Mouse (Mus musculus) limb, embryonic 15.5 days (tissue): Measurements from ENCODE around the gene Accs. TPM values are rescaled to one million over a fixed set of nuclear protein-coding genes. Genes with fewer than 3 reads are reported as not detected.

ENCODE experiments used
- ATAC-seq: fragments of 200-750 bp; cut with Nextera tagmentation; 2 replicates; pipeline ENCODE4 v1.8.0; 2017; ENCODE audit warnings: low read depth, moderate TSS enrichment; ENCODE audit not compliant: insufficient number of reproducible peaks, low FRiP score, low TSS enrichment
- H3K27ac ChIP-seq: fragments of 300-500 bp; sonication (generic); 2 replicates; pipeline ENCODE4 v1.5.1; 2015; ENCODE audit warnings: moderate library complexity, mild to moderate bottlenecking, inconsistent platforms
- H3K27me3 ChIP-seq: fragments of 300-500 bp; sonication (generic); 2 replicates; pipeline ENCODE4 v1.6.1; 2015; ENCODE audit warnings: inconsistent platforms
- H3K36me3 ChIP-seq: fragments of 300-500 bp; sonication (generic); 2 replicates; pipeline ENCODE4 v1.6.1; 2015; ENCODE audit warnings: inconsistent platforms
- H3K4me1 ChIP-seq: fragments of 300-500 bp; sonication (generic); 2 replicates; pipeline ENCODE4 v1.6.1; 2015; ENCODE audit warnings: inconsistent platforms
- H3K4me2 ChIP-seq: fragments of 300-500 bp; sonication (generic); 2 replicates; pipeline ENCODE4 v1.6.1; 2015; ENCODE audit warnings: mild to moderate bottlenecking, inconsistent platforms
- H3K4me3 ChIP-seq: fragments of 300-500 bp; sonication (generic); 2 replicates; pipeline ENCODE4 v1.5.1; 2015; ENCODE audit warnings: mild to moderate bottlenecking, inconsistent platforms
- H3K9ac ChIP-seq: fragments of 300-500 bp; sonication (generic); 2 replicates; pipeline ENCODE4 v1.6.1; 2015; ENCODE audit warnings: inconsistent platforms
- H3K9me3 ChIP-seq: fragments of 300-500 bp; sonication (generic); 2 replicates; pipeline ENCODE4 v1.6.1; 2016; ENCODE audit warnings: inconsistent platforms
- WGBS: fragments of 180-500 bp; shearing (Covaris S2); methylation state at CpG from one replicate; pipeline ENCODE4 v1.1.7; 2015; 5-methylcytosine and 5-hydroxymethylcytosine counted together
- polyA plus RNA-seq: library from polyadenylated mRNA; unstranded; fragments of >200 nt; fragmentation: Nextera tagmentation; extraction: Ambion mirVana; gene quantifications from 2 replicates; pipeline ENCODE4 v1.2.1, GENCODE M21; 2015

Gene Accs
- polyA plus RNA-seq, 1 experiment from 2014 or later: 7.8 TPM

DNA sequence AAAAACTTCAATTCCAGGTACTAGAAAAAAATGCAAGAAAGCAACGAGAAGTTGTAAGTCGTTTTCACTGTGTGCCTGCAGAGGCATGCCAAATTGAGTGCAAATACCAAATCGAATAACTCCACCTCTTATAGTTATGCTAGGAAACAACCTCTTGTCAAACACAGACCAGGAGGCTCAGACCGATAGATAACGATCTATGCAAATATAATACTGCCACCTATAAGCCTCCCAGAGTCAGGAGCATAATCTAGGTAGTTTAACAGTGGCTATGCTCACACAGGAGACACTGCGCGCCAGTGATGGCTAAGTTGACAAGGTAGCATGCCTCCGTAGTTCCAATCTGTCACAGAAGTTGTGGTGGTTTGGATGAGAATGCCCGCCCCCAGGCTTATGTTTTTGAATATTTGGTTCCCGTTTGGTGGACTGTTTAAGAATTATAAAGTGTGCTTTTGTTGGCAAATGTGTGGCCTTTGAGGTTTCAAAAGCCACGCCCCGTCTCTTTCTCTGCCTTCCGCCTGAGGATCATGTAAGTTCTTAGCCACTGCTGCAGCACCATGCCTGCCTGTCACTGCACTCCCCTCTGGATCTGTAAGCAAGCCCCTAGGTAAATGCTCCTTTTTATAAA lies 688 bp upstream of the Accs start:
- no peak for ATAC-seq
- 32% methylated on average over 13 of the region's 13 CpGs for WGBS
- H3K4me3 ChIP-seq: peak overlapping the region; percentile 54

DNA sequence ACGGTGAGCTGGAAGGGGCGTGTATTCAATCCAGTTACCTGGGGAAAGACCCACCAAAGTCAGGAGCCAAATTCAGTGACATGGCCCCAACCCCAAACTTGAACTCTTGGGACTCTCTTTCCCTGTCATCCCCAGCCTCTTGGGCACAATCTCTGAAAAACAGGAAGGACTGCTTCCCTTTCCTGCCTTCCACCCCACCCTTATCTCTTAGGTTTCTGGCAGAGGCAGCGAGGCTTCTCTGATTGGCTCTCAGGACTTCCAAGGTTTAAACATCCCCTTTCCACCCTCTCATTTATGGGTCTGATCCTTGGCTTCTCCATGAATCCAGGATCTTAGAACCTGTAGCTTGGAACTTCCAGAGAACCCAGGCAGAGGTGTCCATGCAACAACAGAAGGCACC lies 8.4 kb downstream of the Accs start:
- H3K36me3 ChIP-seq: peaks cover 54% of the 10 kb centered on the region
- no peak overlapping the region for H3K27ac ChIP-seq
- no peak overlapping the region for H3K4me3 ChIP-seq
- no peaks in the 10 kb centered on the region for H3K9me3 ChIP-seq
- 98% methylated on average over 3 of the region's 3 CpGs for WGBS
- no peaks in the 10 kb centered on the region for H3K4me1 ChIP-seq
- no peaks in the 10 kb centered on the region for H3K27me3 ChIP-seq
- no peak overlapping the region for H3K9ac ChIP-seq
- H3K4me2 ChIP-seq: no peak overlapping the region
- no peak for ATAC-seq

More for the DNA sequence above, 688 bp upstream of the Accs start:
- no peaks in the 10 kb centered on the region for H3K27me3 ChIP-seq
- H3K4me2 ChIP-seq: peak overlapping the region; percentile 61; the same call in 1 of the 2 replicates
- peaks cover 13% of the 10 kb centered on the region for H3K4me1 ChIP-seq
- H3K9ac ChIP-seq: no peak overlapping the region
- no peak overlapping the region for H3K27ac ChIP-seq
- H3K36me3 ChIP-seq: peaks cover 3% of the 10 kb centered on the region
- H3K9me3 ChIP-seq: no peaks in the 10 kb centered on the region

DNA sequence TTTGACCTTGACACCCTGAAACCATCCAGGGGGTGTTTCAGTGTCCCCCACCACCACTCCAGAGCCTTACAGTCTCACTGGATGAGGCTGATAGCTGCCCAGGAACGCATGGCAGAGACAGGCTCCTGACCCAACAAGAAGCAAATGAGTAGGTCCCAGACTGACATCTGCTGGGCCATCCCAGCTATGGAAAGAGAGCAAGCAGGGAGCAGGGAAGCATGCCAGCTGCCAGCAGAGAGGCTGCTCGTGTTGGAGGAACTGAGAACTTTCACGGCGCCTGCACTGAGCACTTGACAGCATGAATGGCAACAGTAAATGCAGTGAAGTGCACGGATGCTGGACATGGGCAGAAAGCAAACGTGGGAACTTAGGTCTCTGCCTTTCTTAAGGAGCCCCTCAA lies 9.6 kb downstream of the Accs start:
- H3K4me1 ChIP-seq: no peaks in the 10 kb centered on the region
- peaks cover 59% of the 10 kb centered on the region for H3K36me3 ChIP-seq
- H3K4me2 ChIP-seq: no peak overlapping the region
- H3K27me3 ChIP-seq: no peaks in the 10 kb centered on the region
- H3K9ac ChIP-seq: no peak overlapping the region
- no peak overlapping the region for H3K4me3 ChIP-seq
- no peak for ATAC-seq
- no peaks in the 10 kb centered on the region for H3K9me3 ChIP-seq
- no peak overlapping the region for H3K27ac ChIP-seq
- WGBS: 81% methylated on average over 6 of the region's 6 CpGs

DNA sequence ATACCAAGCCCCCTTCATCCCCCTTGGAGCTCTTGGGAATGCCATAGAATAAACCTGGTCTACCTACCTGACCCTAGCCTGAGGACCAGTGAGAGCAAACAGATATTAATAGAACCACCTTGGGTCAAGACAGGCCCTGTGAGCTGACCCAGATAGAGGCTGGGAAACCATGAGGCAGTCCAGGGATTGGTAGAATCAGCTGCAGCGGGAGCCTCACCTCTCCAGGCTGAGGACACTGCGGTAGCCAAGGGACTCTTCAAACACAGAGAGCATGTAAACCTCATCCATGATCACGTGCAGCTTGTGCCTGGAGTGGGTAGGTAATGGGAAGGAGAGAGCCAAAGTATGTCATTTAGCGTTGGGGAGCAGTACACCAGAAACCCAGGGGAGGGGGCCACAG lies 10.8 kb downstream of the Accs start:
- Histone ChIP-seq H3K9me3 (no peaks in the 10 kb centered on the region), H3K27ac (no peak overlapping the region), H3K4me2 (no peak overlapping the region), H3K36me3 (peaks cover 57% of the 10 kb centered on the region), H3K27me3 (no peaks in the 10 kb centered on the region), H3K4me3 (no peak overlapping the region), H3K4me1 (no peaks in the 10 kb centered on the region), H3K9ac (no peak overlapping the region)
- ATAC-seq: no peak
- 86% methylated on average over 4 of the region's 4 CpGs for WGBS

DNA sequence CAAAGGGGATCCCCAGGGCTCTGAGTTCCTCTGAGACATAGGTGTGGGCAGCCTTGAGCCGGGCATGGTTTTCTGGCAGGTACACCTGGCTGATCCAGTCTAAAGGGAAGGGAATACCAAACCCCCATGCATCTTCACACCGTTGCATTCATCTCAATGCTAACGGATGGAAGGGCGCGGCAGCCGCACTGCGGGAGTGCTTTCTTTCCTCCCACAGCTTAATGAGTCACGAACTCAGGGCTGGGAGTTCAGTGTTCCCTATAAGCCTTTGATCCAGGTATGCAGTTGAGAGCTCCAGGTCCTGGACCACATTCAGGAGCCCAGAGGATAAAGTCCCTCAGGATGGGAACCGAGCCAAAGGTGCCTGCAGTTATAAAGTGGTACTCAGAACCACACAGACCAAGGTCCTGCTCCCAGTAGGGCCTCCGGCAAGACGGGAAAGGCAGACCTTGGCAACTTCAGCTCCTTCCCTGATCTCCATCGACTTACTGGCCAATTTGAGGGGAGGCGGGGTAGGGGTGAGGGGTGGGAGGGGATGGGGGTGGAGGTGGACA lies 13.4 kb downstream of the Accs start:
- Histone ChIP-seq H3K27me3 (no peaks in the 10 kb centered on the region), H3K4me1 (no peaks in the 10 kb centered on the region), H3K36me3 (peaks cover 49% of the 10 kb centered on the region), H3K27ac (no peak overlapping the region), H3K9me3 (no peaks in the 10 kb centered on the region), H3K9ac (no peak overlapping the region), H3K4me2 (no peak overlapping the region), H3K4me3 (no peak overlapping the region)
- ATAC-seq: no peak
- WGBS: 72% methylated on average over 13 of the region's 13 CpGs

DNA sequence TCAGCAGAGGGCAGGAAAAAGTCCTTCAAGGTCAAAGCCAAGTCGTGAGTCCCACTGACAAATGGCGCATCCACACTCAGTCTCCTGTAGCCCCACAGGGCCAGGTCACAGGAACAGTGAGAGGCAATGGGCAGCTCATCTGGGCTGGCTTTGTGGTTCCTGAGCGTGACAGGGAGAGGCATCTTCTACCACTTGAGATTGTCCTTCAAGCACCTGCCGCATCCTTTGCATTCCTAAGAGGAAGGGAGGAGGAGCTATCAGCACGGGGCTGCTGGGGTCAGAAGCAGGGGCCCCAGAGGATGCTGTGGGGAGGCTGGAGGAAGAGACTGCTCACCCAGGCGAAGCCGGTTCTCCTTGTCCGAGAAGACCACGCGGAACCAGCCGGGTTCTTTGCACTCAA lies 14.1 kb downstream of the Accs start:
- Histone ChIP-seq H3K9me3 (no peaks in the 10 kb centered on the region), H3K4me2 (no peak overlapping the region), H3K9ac (no peak overlapping the region), H3K27ac (no peak overlapping the region), H3K36me3 (peaks cover 42% of the 10 kb centered on the region), H3K4me3 (no peak overlapping the region), H3K27me3 (no peaks in the 10 kb centered on the region), H3K4me1 (no peaks in the 10 kb centered on the region)
- 79% methylated on average over 11 of the region's 11 CpGs for WGBS
- ATAC-seq: no peak

DNA sequence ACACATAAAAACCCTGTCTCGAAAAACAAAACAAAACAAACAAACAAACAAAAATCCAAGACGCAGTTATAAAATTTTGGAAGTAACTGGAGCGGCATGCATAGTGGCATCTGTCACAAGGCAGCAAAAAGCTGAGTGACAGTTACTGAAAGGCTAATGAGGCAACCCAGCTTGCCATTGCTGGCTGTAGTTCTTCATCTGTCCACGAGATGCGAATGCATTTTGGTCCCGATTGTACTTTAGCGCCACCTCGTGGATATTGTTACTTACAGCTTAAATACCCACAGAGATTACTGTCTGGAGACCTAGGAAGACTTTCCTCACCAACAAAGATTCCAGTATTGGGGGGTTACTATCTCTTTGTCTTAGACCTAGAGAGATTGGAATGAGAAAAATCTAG lies 26.2 kb downstream of the Accs start:
- 20% methylated on average over 8 of the region's 8 CpGs for WGBS
- no peaks in the 10 kb centered on the region for H3K9me3 ChIP-seq
- H3K27me3 ChIP-seq: no peaks in the 10 kb centered on the region
- no peak overlapping the region for H3K9ac ChIP-seq
- H3K4me2 ChIP-seq: no peak overlapping the region
- no peak for ATAC-seq
- H3K36me3 ChIP-seq: peaks cover 8% of the 10 kb centered on the region; the same call in 1 of the 2 replicates
- no peak overlapping the region for H3K4me3 ChIP-seq
- H3K27ac ChIP-seq: no peak overlapping the region
- peaks cover 14% of the 10 kb centered on the region for H3K4me1 ChIP-seq

DNA sequence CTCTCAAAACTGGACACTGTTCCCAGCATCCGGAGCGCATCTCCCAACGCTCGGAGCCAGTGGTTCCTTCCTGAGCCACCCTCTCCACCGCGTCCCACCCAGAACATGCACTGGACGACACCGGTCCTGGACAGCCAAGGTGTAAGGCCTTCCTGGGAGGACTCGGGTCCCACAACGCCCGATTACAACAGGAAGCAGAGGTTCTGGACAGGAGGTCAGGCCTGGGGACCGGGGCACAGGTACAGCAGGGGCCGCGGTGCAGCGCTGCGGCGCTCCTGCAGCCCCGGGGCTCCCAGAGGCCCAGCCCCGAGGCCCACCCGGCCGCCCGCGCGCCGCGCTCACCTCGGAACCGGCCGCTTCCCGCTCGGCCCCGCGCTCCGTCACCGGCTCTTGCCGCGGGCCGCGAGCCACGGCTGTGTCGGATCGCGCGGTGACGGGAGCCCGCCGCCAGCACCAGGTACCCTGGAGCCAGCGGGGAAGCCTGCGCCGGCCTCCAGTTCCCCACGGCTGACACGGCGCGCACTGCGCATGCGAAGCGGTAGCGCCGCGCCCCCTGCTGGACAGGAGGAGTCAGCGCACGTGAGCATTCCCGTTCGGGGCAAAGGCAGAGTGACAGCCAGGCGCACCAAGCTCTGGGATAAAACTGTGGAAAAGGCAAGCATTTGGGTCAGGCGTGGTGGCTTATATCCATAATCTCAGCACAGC lies 27.5 kb downstream of the Accs start, which contains the start of gene Ext2:
Gene Ext2 (minus strand): TSS at position 524 of the 705 bp plus-strand sequence.
- peaks cover 8% of the 10 kb centered on the region; the same call in 1 of the 2 replicates for H3K36me3 ChIP-seq
- no peaks in the 10 kb centered on the region for H3K27me3 ChIP-seq
- H3K27ac ChIP-seq: peak within 1 kb of the TSS; percentile 43
- peak within 1 kb of the TSS; percentile 90 for H3K9ac ChIP-seq
- H3K9me3 ChIP-seq: no peaks in the 10 kb centered on the region
- H3K4me1 ChIP-seq: peaks cover 14% of the 10 kb centered on the region
- peak; percentile 86 for ATAC-seq
- H3K4me3 ChIP-seq: peak within 1 kb of the TSS; percentile 89
- WGBS: under 1% methylated on average over 62 of the region's 66 CpGs
- peak within 1 kb of the TSS; percentile 58 for H3K4me2 ChIP-seq

DNA sequence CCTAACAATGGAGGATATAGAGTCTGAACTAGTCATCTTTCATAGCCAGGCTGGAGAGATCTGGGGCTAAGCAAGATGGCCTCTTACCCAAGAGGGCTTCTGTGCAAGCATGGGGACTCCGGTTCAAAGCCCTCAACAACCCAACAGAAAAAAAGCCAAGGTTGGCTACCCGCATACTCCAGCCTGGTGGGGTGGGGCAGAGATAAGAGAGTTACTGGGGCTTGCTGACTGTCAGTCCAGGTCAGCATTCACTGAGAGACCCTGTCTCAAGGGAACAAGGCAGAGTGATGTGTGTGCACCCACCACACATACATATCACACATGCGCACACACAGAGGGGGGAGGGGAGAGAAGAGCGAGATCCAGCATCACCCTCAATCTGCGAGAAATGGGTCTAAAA lies 32.0 kb downstream of the Accs start:
- WGBS: 94% methylated on average over 5 of the region's 5 CpGs
- peaks cover 12% of the 10 kb centered on the region for H3K4me1 ChIP-seq
- ATAC-seq: no peak
- no peak overlapping the region for H3K9ac ChIP-seq
- no peaks in the 10 kb centered on the region for H3K27me3 ChIP-seq
- H3K4me2 ChIP-seq: no peak overlapping the region
- no peak overlapping the region for H3K27ac ChIP-seq
- H3K9me3 ChIP-seq: no peaks in the 10 kb centered on the region
- no peak overlapping the region for H3K4me3 ChIP-seq
- H3K36me3 ChIP-seq: peaks cover 18% of the 10 kb centered on the region

DNA sequence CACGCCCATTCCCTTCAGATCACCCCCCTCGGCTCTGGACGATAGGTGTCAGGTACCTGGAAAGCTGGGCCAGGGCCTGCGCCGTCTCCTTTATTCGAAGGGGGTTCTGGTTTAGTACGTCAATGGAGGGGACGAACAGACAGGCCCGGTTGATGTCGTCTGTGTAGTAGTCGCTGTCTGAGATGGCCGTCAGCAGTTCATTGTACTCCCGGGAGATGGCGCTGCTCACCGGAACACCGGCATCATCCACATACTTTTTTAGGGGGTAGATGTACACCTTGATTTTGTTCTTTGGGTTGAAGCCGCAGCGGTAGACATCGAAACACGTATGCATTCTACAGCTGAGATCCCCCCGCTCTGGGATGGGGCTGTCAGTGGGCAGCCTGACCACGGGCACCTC lies 36.4 kb downstream of the Accs start:
- Histone ChIP-seq H3K9ac (no peak overlapping the region), H3K27me3 (no peaks in the 10 kb centered on the region), H3K9me3 (no peaks in the 10 kb centered on the region), H3K27ac (no peak overlapping the region), H3K4me1 (no peaks in the 10 kb centered on the region), H3K4me2 (no peak overlapping the region), H3K36me3 (peaks cover 46% of the 10 kb centered on the region), H3K4me3 (no peak overlapping the region)
- 91% methylated on average over 22 of the region's 22 CpGs for WGBS
- no peak for ATAC-seq

DNA sequence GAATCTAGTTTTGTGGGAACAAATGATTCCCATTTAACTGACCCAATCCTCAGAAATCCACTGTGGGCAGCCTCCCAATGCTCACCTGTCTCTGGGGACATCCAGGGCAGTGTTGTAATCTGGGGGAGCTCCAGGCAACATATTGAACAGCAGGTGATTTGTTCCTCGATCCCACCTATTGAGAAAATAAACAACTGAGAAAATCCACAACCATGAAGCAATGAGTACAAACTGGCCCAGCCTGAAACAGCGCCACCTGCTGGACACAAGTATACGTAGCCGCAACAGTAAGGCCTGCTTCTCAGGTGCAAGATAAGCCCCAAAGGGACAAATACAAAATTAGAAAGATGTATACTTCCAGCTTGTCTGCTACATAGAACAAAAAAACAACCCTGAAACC lies 37.9 kb downstream of the Accs start:
- Histone ChIP-seq H3K27ac (no peak overlapping the region), H3K4me3 (no peak overlapping the region), H3K36me3 (peaks cover 60% of the 10 kb centered on the region), H3K27me3 (no peaks in the 10 kb centered on the region), H3K9me3 (no peaks in the 10 kb centered on the region), H3K4me1 (no peaks in the 10 kb centered on the region), H3K4me2 (no peak overlapping the region), H3K9ac (no peak overlapping the region)
- 33% methylated on average over 4 of the region's 4 CpGs for WGBS
- no peak for ATAC-seq

DNA sequence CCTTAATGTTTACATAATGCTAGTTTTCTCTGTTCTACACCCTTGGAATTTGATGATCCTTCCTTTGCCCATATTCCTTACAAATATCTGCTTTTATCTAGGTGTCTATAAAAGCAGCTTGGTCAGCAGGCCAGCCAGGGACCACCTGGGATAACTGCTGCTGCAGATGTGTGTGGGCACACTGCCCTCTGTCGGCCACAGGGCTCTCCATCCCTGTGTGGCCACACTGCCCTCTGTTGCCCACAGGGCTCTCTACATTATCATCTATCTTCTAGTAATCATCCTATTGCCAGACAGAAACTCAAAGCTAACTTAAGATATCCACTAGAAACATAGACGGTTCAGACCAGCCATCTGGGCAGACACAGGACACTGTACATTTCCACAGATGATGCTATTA lies 39.8 kb downstream of the Accs start:
- H3K9ac ChIP-seq: no peak overlapping the region
- H3K9me3 ChIP-seq: no peaks in the 10 kb centered on the region
- WGBS: 15% methylated on average over 2 of the region's 2 CpGs
- H3K4me3 ChIP-seq: no peak overlapping the region
- H3K27me3 ChIP-seq: no peaks in the 10 kb centered on the region
- H3K36me3 ChIP-seq: peaks cover 77% of the 10 kb centered on the region
- H3K27ac ChIP-seq: no peak overlapping the region
- H3K4me2 ChIP-seq: no peak overlapping the region
- H3K4me1 ChIP-seq: no peaks in the 10 kb centered on the region
- no peak for ATAC-seq
